Mouse (Mus musculus) liver, postnatal 0 days (tissue): Measurements from ENCODE around the gene Slc47a2.

Source experiments
- CTCF ChIP-seq: sonication (generic); IDR thresholded peaks from 2 replicates; pipeline ENCODE4 v1.5.1; 2016; ENCODE audit warnings: antibody characterized with exemption, low read depth
- EP300 ChIP-seq: IDR thresholded peaks from 2 replicates; pipeline ENCODE4 v1.6.1; 2016; ENCODE audit warnings: antibody characterized with exemption, low read depth, mild to moderate bottlenecking

- TF ChIP-seq EP300 = no peak
- no peak for TF ChIP-seq CTCF
Measured at GRCm38 (mm10) chr11:61284323-61284722, 58.3 kb downstream of the Slc47a2 start.
